Mouse (Mus musculus): ENCODE data around the gene Tent4a. TPM values are rescaled to one million over a fixed set of nuclear protein-coding genes. Genes with fewer than 3 reads are reported as not detected.

Tent4a gene
- polyA plus RNA-seq, 1 experiment from 2014 or later = 4.8 TPM

DNA sequence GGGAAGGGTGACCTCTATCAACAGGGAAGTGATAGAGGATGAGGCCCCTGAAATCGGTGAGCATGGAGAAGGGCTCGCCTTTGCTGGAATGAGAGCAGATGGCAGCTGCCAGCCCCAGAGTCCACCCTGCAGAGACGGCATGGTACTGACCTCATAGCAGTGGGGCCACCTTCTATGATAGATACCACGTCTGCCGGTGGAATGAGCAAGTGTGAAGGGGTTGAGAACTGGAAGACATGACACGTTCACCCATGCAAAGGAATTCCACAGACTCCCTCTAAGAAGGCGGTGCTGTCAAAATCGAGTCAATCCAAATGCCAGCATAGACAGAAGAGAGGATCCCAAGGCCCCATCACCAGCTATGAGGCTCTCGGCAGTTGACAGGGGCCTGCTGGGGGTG lies 19.8 kb upstream of the Tent4a start:
- no peak overlapping the region for H3K27ac ChIP-seq (ENCODE audit: low read length)
- no peak overlapping the region for H3K9ac ChIP-seq (ENCODE audit: low read length)
- H3K4me1 ChIP-seq (ENCODE audit: control insufficient read depth, insufficient read depth, low read length) = no peaks in the 10 kb centered on the region
- WGBS = 73% methylated on average over 9 of the region's 9 CpGs
- H3K4me2 ChIP-seq (ENCODE audit: low read depth, low read length) = no peak overlapping the region
- H3K4me3 ChIP-seq (replicated peaks; ENCODE audit: low read length) = no peak overlapping the region
- no peaks in the 10 kb centered on the region for H3K36me3 ChIP-seq (ENCODE audit: control insufficient read depth, insufficient read depth, low read length)
- no peak for ATAC-seq (ENCODE audit: insufficient read depth, low FRiP score)
- no peaks in the 10 kb centered on the region for H3K9me3 ChIP-seq (replicated peaks; ENCODE audit: control insufficient read depth, low read length)
- H3K27me3 ChIP-seq (ENCODE audit: control insufficient read depth, insufficient read depth, low read length) = no peaks in the 10 kb centered on the region

GRCm38 (mm10) chr13:69553024-69553423 lies 18.6 kb upstream of the Tent4a start:
- H3K4me3 ChIP-seq (replicated peaks; ENCODE audit: low read length) = no peak overlapping the region
- H3K27me3 ChIP-seq (ENCODE audit: control insufficient read depth, insufficient read depth, low read length) = no peaks in the 10 kb centered on the region
- H3K4me2 ChIP-seq (ENCODE audit: low read depth, low read length) = no peak overlapping the region
- no peaks in the 10 kb centered on the region for H3K36me3 ChIP-seq (ENCODE audit: control insufficient read depth, insufficient read depth, low read length)
- ATAC-seq (ENCODE audit: insufficient read depth, low FRiP score) = no peak
- H3K27ac ChIP-seq (ENCODE audit: low read length) = no peak overlapping the region
- H3K9me3 ChIP-seq (replicated peaks; ENCODE audit: control insufficient read depth, low read length) = no peaks in the 10 kb centered on the region
- H3K9ac ChIP-seq (ENCODE audit: low read length) = no peak overlapping the region
- H3K4me1 ChIP-seq (ENCODE audit: control insufficient read depth, insufficient read depth, low read length) = no peaks in the 10 kb centered on the region
- 21% methylated on average over 5 of the region's 5 CpGs for WGBS

- no peaks in the 10 kb centered on the region for H3K27me3 ChIP-seq (ENCODE audit: control insufficient read depth, insufficient read depth, low read length)
- H3K4me3 ChIP-seq (replicated peaks; ENCODE audit: low read length) = no peak overlapping the region
- no peaks in the 10 kb centered on the region for H3K36me3 ChIP-seq (ENCODE audit: control insufficient read depth, insufficient read depth, low read length)
- no peaks in the 10 kb centered on the region for H3K9me3 ChIP-seq (replicated peaks; ENCODE audit: control insufficient read depth, low read length)
- H3K4me2 ChIP-seq (ENCODE audit: low read depth, low read length) = no peak overlapping the region
- ATAC-seq (ENCODE audit: insufficient read depth, low FRiP score) = no peak
- H3K9ac ChIP-seq (ENCODE audit: low read length) = no peak overlapping the region
- 86% methylated on average over 2 of the region's 2 CpGs for WGBS
- H3K4me1 ChIP-seq (ENCODE audit: control insufficient read depth, insufficient read depth, low read length) = no peaks in the 10 kb centered on the region
- no peak overlapping the region for H3K27ac ChIP-seq (ENCODE audit: low read length)
Observed at GRCm38 (mm10) chr13:69550831-69551230, 16.4 kb upstream of the Tent4a start.

DNA sequence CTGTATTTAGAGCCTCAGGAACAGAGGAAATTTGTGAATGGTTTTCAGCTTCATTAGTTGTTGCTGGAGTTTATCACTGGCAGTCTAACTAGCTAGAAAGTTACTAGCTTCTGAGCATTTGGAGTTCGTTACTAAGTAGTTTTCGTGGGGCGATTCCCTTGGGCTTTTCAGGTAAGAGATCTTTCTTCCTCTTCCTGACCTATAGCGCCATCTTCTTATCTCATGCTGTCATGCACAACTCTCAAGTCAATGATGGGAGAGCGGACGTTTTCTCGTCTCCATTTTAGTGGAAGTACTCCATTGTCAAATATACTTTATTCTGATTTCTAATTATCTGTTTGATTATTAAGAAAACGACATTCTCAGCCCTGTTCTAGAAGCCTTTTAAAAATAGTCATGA lies 15.6 kb upstream of the Tent4a start:
- Histone ChIP-seq H3K4me3 (replicated peaks; ENCODE audit: low read length) (no peak overlapping the region), H3K36me3 (ENCODE audit: control insufficient read depth, insufficient read depth, low read length) (no peaks in the 10 kb centered on the region), H3K27me3 (ENCODE audit: control insufficient read depth, insufficient read depth, low read length) (no peaks in the 10 kb centered on the region), H3K27ac (ENCODE audit: low read length) (no peak overlapping the region), H3K9me3 (replicated peaks; ENCODE audit: control insufficient read depth, low read length) (no peaks in the 10 kb centered on the region), H3K4me2 (ENCODE audit: low read depth, low read length) (no peak overlapping the region), H3K9ac (ENCODE audit: low read length) (no peak overlapping the region), H3K4me1 (ENCODE audit: control insufficient read depth, insufficient read depth, low read length) (no peaks in the 10 kb centered on the region)
- 48% methylated on average over 8 of the region's 8 CpGs for WGBS
- no peak for ATAC-seq (ENCODE audit: insufficient read depth, low FRiP score)

DNA sequence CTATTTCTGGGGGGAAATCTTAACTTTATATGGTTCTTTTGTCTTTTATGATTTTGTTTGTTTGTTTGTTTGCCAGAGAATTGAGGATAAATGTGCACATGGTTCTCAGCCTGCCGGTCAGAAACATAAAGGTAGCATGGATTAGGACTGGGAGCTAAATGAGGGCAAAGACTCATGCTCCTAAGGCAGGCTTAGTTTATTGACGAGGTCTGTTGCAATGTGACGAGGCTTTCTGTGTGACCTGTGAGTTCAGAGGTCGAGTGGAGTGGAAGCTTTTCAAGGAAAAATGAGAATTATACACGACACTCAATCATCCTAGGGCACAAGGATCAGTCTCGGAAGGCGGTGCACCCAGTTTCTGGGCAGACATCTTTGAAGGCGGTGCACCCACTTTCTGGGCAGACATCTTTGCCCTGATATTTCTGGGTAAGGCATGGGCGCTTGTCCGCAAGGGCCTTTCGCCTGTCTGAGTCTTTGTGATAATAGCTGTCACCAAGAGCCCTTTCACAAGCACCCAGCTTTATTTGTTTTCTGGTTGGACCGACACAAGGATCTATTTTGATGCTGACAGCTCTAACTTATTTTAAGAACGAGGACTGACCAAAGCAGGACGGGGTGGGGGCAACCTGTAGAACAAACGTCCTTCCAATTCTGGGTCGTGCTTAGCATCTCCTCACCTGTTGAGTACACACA lies 13.2 kb upstream of the Tent4a start:
- H3K27me3 ChIP-seq (ENCODE audit: control insufficient read depth, insufficient read depth, low read length) = no peaks in the 10 kb centered on the region
- no peak overlapping the region for H3K27ac ChIP-seq (ENCODE audit: low read length)
- WGBS = 61% methylated on average over 16 of the region's 16 CpGs
- no peak overlapping the region for H3K4me2 ChIP-seq (ENCODE audit: low read depth, low read length)
- no peaks in the 10 kb centered on the region for H3K9me3 ChIP-seq (replicated peaks; ENCODE audit: control insufficient read depth, low read length)
- H3K4me3 ChIP-seq (replicated peaks; ENCODE audit: low read length) = no peak overlapping the region
- H3K9ac ChIP-seq (ENCODE audit: low read length) = no peak overlapping the region
- H3K4me1 ChIP-seq (ENCODE audit: control insufficient read depth, insufficient read depth, low read length) = peaks cover 11% of the 10 kb centered on the region
- ATAC-seq (ENCODE audit: insufficient read depth, low FRiP score) = no peak
- no peaks in the 10 kb centered on the region for H3K36me3 ChIP-seq (ENCODE audit: control insufficient read depth, insufficient read depth, low read length)

DNA sequence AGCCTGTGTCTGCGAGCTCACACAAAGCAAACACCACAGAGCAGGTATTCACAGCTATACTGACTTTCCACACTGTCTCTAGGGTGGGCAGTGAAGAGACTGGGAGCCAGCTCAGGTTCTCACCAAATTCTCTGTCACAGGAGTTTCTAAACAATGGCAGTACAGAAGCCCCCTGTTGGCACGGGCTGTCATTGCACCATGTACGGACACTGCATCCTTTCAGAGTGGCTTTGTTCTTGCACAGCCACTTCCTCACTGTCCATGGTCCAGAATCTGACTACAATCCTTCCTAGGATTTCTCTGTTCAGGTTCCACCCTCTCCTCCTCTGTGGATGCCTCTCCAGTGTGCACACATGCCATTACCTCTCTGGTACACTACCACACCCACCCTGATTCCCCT lies 10.6 kb upstream of the Tent4a start:
- Histone ChIP-seq H3K4me3 (replicated peaks; ENCODE audit: low read length) (no peak overlapping the region), H3K4me1 (ENCODE audit: control insufficient read depth, insufficient read depth, low read length) (peaks cover 20% of the 10 kb centered on the region), H3K27ac (ENCODE audit: low read length) (no peak overlapping the region), H3K36me3 (ENCODE audit: control insufficient read depth, insufficient read depth, low read length) (no peaks in the 10 kb centered on the region), H3K9ac (ENCODE audit: low read length) (no peak overlapping the region), H3K27me3 (ENCODE audit: control insufficient read depth, insufficient read depth, low read length) (no peaks in the 10 kb centered on the region), H3K9me3 (replicated peaks; ENCODE audit: control insufficient read depth, low read length) (no peaks in the 10 kb centered on the region), H3K4me2 (ENCODE audit: low read depth, low read length) (no peak overlapping the region)
- ATAC-seq (ENCODE audit: insufficient read depth, low FRiP score) = no peak
- WGBS = 27% methylated on average over 3 of the region's 3 CpGs

GRCm38 (mm10) chr13:69543595-69543994 lies 9.2 kb upstream of the Tent4a start:
- H3K4me1 ChIP-seq (ENCODE audit: control insufficient read depth, insufficient read depth, low read length) = peaks cover 20% of the 10 kb centered on the region
- peak overlapping the region; percentile 49 for H3K27ac ChIP-seq (ENCODE audit: low read length)
- peak overlapping the region; percentile 15 for H3K4me3 ChIP-seq (replicated peaks; ENCODE audit: low read length)

GRCm38 (mm10) chr13:69542571-69543352 lies 8.3 kb upstream of the Tent4a start:
- no peaks in the 10 kb centered on the region for H3K36me3 ChIP-seq (ENCODE audit: control insufficient read depth, insufficient read depth, low read length)
- peak; percentile 57; the same call in 1 of the 2 replicates for ATAC-seq (ENCODE audit: insufficient read depth, low FRiP score)
- H3K9ac ChIP-seq (ENCODE audit: low read length) = peak overlapping the region; percentile 52
- H3K27ac ChIP-seq (ENCODE audit: low read length) = peak overlapping the region; percentile 82
- no peaks in the 10 kb centered on the region for H3K9me3 ChIP-seq (replicated peaks; ENCODE audit: control insufficient read depth, low read length)
- WGBS = 37% methylated on average over 17 of the region's 17 CpGs
- H3K4me3 ChIP-seq (replicated peaks; ENCODE audit: low read length) = 0 out of 2 replicates have a peak overlapping the region, but pooled peaks have one; percentile 15
- no peaks in the 10 kb centered on the region for H3K27me3 ChIP-seq (ENCODE audit: control insufficient read depth, insufficient read depth, low read length)
- peak overlapping the region; percentile 48 for H3K4me2 ChIP-seq (ENCODE audit: low read depth, low read length)
- H3K4me1 ChIP-seq (ENCODE audit: control insufficient read depth, insufficient read depth, low read length) = peaks cover 20% of the 10 kb centered on the region

More at GRCm38 (mm10) chr13:69543595-69543994, 9.2 kb upstream of the Tent4a start:
- peak; percentile 14; the same call in 1 of the 2 replicates for ATAC-seq (ENCODE audit: insufficient read depth, low FRiP score)
- Histone ChIP-seq H3K4me2 (ENCODE audit: low read depth, low read length) (peak overlapping the region; percentile 48), H3K36me3 (ENCODE audit: control insufficient read depth, insufficient read depth, low read length) (no peaks in the 10 kb centered on the region), H3K9ac (ENCODE audit: low read length) (peak overlapping the region; percentile 52), H3K9me3 (replicated peaks; ENCODE audit: control insufficient read depth, low read length) (no peaks in the 10 kb centered on the region), H3K27me3 (ENCODE audit: control insufficient read depth, insufficient read depth, low read length) (no peaks in the 10 kb centered on the region)
- WGBS = 31% methylated on average over 12 of the region's 12 CpGs

- peaks cover 20% of the 10 kb centered on the region for H3K4me1 ChIP-seq (ENCODE audit: control insufficient read depth, insufficient read depth, low read length)
- peak; percentile 23; the same call in 1 of the 2 replicates for ATAC-seq (ENCODE audit: insufficient read depth, low FRiP score)
- no peak overlapping the region for H3K4me2 ChIP-seq (ENCODE audit: low read depth, low read length)
- WGBS = 35% methylated on average over 10 of the region's 10 CpGs
- 0 out of 2 replicates have a peak overlapping the region, but pooled peaks have one; percentile 8 for H3K9ac ChIP-seq (ENCODE audit: low read length)
- H3K27ac ChIP-seq (ENCODE audit: low read length) = peak overlapping the region; percentile 82
- no peaks in the 10 kb centered on the region for H3K27me3 ChIP-seq (ENCODE audit: control insufficient read depth, insufficient read depth, low read length)
- no peaks in the 10 kb centered on the region for H3K9me3 ChIP-seq (replicated peaks; ENCODE audit: control insufficient read depth, low read length)
- H3K36me3 ChIP-seq (ENCODE audit: control insufficient read depth, insufficient read depth, low read length) = no peaks in the 10 kb centered on the region
- H3K4me3 ChIP-seq (replicated peaks; ENCODE audit: low read length) = no peak overlapping the region
Observed at GRCm38 (mm10) chr13:69541776-69542175, 7.4 kb upstream of the Tent4a start.
